Mouse (Mus musculus) granulocyte monocyte progenitor cell, adult 5-6 weeks (primary cell): ENCODE results near the gene Smad3. TPM values are rescaled to one million over a fixed set of nuclear protein-coding genes. Genes with fewer than 3 reads are reported as not detected.

ENCODE experiments used
- ATAC-seq: replicated peaks from 2 replicates; pipeline ENCODE4 v1.8.0; 2016; ENCODE audit warnings: mild to moderate bottlenecking, moderate TSS enrichment, inconsistent platforms; ENCODE audit not compliant: poor library complexity, severe bottlenecking
- total RNA-seq, 2 experiments: library from RNA; stranded (forward) in 1 of 2; stranded (reverse) in 1 of 2; fragments of 200-712, 200-1000 nt in 1 of 2; fragments of >200 nt in 1 of 2; fragmentation: Nextera tagmentation in 1 of 2; gene quantifications; 2 replicates each; pipeline ENCODE4 v1.2.3; 2014 to 2017

Smad3 gene
- total RNA-seq, 2 experiments from 2014 or later: 12.6 to 24.7 TPM

DNA sequence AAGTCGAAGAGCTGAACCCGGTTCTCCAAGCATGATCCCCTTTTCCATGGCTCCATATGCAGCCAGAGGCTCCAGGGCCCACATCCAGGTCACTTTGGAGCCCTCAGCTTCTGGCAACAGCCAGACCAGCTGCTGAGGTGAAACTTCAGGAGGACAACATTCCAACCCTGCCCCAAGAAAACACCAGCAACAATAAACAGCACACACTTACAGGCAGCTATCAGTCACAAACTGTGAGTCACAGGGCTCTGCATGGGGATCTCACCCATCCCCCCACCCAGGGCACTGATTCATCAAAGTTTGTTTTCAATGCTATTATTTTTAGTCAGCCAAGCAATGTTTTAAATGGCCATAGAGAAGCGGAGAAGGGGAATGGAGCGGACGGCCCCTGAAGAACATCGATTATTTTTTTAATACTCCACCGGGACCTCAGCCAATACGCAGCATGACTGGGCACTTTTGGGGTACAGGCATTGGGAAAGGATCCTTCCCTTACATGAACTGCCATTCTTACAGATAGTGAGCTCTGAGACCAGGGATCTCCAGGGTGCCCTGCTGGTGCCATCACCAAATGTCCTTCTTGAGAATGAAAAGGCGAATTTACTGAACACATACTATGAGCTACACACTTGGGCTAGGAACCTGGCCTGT is 10.0 kb downstream of the Smad3 start:
- no peak for ATAC-seq

DNA sequence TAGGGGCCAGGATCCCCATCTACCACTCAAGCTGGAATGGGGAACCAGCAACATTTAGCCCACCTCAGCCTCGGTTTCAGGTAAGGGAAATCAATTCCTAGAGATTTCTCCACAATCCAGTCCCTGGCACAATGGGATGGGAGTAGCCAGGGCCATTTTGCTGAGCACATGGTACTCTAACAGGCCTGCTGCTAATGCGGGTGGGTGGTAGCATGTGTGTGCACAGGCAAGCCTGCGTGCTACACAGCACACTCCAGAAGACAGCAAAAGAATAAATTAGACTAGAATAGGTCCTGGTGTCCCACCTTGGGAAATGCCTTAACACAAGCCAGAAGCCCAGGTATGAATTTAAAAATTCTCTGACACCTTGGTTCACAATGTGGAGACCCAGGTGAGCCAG is 10.8 kb downstream of the Smad3 start:
- no peak for ATAC-seq

DNA sequence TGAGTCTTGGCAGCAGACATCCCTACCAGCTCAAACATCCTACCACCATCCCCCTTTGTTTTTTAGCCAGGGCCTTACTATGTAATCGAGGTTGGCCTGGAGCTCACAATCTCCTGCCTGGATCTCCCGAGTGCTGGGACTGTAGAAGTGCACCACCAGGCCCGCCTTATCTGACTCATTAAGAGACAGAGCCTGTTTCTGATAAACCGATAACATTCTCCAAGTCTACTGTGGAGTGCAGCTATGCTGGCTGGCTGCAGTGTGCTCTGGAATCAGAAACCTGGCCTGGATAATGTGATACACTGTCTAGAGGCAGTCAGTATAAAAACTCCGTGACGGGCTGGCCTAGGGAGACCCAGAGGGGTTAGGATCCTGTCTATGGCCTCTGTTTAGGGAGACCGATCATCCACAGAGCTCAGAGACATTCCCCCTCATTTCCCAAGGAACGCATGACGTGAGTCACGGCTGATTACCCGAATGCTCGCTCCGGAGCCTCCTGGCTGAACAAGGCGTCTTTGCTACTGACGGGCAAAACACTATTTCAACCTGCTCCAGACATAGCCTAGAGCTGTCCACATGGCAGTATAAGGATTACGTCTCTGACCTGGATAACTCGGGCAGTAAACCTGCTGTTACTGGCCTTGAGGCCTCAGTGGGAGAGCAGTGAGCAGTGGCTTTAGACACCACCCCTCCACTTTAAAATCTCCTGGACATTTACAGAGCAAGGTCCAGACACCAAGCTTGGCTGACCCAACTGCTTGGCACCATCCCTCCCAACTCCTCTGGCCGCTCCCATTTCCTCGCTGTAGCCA is 11.8 kb downstream of the Smad3 start:
- no peak for ATAC-seq

DNA sequence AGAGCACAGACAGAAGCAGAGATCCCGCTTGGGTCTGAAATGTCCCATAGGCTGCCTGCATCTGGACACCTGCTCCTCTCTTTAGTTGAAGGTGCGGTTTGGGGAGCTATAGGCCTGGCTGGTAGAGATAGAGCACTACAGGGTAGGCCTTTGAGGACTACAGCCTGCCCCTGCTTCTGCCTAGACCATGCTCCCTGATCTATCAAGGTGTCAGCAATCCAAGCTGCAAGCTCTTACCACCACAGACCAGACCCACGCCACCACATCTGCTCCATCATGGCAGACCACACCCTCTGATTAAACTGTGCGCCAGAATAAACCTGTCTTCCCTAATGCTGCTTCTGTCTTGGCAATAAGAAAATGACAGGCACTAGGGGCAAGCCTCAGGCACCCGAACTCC is 13.2 kb downstream of the Smad3 start:
- ATAC-seq: no peak

DNA sequence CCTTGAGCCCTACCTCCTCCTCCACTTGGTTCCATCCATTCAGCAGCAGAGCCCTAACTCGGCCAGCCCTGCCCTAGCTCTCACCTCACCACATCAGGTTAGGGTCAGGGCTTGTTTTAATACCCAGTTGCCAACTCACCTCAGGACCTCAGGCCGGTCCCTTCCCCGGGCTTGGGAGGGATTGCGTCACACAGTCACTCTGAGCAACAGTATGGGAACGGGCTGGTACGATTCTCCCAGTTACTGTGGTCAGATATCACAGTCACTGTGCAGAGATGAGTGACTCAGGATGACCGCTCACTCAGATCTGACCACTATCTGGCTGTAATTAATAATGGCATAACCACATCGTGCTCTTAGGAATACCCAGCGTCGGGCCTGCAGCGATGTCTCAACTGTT is 14.0 kb downstream of the Smad3 start:
- ATAC-seq: peak; percentile 57

GRCm38 (mm10) chr9:63742887-63743660 is 14.7 kb downstream of the Smad3 start:
- no peak for ATAC-seq

GRCm38 (mm10) chr9:63742318-63742717 is 15.5 kb downstream of the Smad3 start:
- ATAC-seq: no peak

GRCm38 (mm10) chr9:63741792-63742191 is 16.0 kb downstream of the Smad3 start:
- ATAC-seq: no peak

- ATAC-seq: peak; percentile 55
Observed at GRCm38 (mm10) chr9:63740320-63740841, 17.4 kb downstream of the Smad3 start.

DNA sequence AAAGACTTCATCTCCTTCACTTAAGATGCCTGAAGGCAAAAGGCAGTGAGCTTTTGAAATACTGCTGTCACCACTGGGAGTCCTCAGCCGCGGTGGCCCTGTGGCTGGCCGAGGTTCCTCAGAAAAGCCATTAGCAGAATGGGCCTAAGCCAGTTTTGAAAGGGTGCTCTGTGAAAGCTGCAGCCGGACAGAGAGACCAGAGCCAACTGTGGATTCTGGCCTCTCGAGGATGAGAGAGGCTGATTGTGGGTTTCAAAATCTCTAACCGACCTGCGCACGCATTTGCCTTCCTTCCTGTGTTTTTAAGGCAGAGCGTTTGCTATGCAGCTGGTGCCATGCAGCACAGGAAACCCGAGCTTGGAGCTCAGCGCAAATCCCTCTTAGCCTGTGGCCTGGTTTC is 19.0 kb downstream of the Smad3 start:
- peak; percentile 13 for ATAC-seq

DNA sequence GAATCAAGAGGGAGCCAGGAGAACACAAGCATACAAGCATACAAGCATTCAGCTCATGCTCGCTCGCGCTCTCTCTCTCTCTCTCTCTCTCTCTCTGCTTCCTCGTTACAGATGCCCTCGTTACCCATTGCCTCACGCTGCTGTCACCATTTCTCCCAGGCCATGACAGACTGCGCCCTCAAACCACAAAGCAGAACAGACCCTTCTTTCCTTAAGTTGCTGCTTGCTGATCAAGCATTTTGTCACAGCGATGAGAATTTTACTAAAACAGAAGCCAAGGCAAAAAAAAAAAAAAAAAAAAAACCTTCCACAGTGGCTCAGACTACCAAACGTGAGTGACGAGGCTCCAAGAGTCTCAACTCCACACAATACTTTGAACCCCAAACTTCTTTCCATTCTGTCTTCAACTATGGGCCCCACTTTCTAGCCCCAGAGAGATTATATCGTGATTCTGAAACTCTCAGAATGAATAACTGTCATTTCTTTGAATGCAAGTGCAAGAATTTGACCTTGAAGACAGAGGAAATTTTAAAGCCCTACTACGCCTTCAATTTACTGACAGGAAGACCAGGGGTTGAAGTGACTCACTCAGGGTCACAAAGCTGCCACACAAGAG is 19.6 kb downstream of the Smad3 start:
- ATAC-seq: peak; percentile 77

DNA sequence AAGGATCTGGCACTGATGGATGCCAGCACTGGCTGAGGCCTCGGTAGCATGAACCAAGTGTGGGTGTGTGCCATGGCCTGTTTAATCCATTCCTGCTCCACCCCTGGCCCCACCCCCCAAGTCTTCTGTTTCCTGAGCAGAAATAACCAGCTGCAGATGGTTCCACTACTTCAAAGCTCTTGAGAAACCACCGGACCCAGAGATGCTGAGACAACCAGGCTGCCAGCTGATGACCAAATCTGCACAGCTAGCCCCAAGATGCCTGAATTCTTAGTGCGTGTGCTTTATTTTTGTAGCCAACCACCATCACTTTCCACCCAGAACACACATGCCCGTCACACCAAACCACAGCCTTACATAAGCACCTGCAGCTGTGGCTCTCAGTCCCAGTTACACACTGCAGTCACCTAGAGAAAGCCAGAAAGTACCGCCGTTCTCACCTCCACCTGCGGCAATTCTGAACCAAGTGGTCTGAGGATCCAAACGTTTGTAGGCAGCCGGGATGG is 20.3 kb downstream of the Smad3 start:
- peak; percentile 48 for ATAC-seq

GRCm38 (mm10) chr9:63734261-63734660 is 23.5 kb downstream of the Smad3 start:
- ATAC-seq: no peak

GRCm38 (mm10) chr9:63732700-63733099 is 25.1 kb downstream of the Smad3 start:
- no peak for ATAC-seq

- ATAC-seq: peak; percentile 90
Observed at GRCm38 (mm10) chr9:63731114-63731828, 26.5 kb downstream of the Smad3 start.

GRCm38 (mm10) chr9:63728969-63729368 is 28.8 kb downstream of the Smad3 start:
- no peak for ATAC-seq

- ATAC-seq: no peak
Observed at GRCm38 (mm10) chr9:63727070-63727469, 30.7 kb downstream of the Smad3 start.

- peak; percentile 77 for ATAC-seq
Observed at GRCm38 (mm10) chr9:63726088-63727010, 31.4 kb downstream of the Smad3 start.

DNA sequence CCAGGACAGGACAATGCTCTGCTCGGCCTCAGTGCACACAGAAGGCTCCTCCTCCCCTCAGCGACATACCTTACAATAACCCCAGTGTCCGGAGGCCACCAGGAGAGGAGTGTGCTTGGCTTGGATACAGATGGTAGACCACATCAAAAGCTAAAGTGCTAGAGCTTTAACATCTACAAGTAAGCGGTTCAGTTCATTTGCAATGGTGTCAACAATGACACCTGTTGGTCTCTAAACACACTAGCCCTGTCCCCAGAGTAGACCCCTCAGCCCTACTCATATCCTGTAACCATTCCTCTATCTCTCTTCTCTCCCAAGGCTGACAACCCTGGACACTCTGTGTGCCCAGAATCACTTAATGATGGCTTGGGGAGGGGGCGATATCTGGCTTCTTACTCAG is 33.0 kb downstream of the Smad3 start:
- no peak for ATAC-seq
